Mouse (Mus musculus) cortical plate, adult 2 months (tissue): ENCODE data around the gene Synpo2.

Experiments used
- CTCF ChIP-seq: fragments of 200-500 bp; IDR thresholded peaks from 2 replicates; pipeline ENCODE4 v1.5.1; 2011; ENCODE audit warnings: mild to moderate bottlenecking, control low read depth, low read length; ENCODE audit not compliant: insufficient read depth; ENCODE audit errors: extremely low read depth
- POLR2A ChIP-seq: fragments of 200-500 bp; IDR thresholded peaks from 2 replicates; pipeline ENCODE4 v1.6.1; 2011; ENCODE audit warnings: mild to moderate bottlenecking, low read length, control low read depth; ENCODE audit not compliant: insufficient read depth; ENCODE audit errors: extremely low read depth

GRCm38 (mm10) chr3:123267741-123268201, 31.8 kb upstream of the Synpo2 start:
- TF ChIP-seq CTCF, result no peak
- TF ChIP-seq POLR2A, result no peak
